Mouse (Mus musculus) cerebellum, adult 8-10 months (tissue): ENCODE measurements around the gene Slc34a3.

ENCODE experiments used
- DNase-seq: peaks from one replicate; pipeline ENCODE4 v3.0.0; 2022

Slc34a3 gene

DNA sequence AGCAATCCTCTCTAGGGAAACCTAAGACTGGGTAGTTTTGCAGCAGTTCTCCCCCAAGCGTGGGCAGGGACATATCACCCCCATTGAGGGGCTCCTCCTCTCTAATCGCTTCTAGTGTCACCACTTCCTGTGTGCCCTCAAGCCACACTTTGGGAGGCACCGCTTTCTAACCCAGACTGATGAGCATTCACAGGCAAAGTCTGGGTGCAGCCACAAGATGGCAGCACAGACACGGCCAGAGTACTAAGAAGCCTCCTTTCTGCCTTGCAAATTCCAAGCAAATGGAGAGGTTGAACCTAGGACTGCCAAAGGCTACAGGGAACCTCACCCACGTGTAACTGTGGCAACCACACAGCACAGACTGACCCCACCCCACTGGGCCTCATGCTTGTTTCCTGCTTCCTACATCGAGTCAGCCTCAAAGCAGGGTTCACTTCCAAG is 40.8 kb downstream of the Slc34a3 start:
- DNase-seq, result peak; percentile 84

DNA sequence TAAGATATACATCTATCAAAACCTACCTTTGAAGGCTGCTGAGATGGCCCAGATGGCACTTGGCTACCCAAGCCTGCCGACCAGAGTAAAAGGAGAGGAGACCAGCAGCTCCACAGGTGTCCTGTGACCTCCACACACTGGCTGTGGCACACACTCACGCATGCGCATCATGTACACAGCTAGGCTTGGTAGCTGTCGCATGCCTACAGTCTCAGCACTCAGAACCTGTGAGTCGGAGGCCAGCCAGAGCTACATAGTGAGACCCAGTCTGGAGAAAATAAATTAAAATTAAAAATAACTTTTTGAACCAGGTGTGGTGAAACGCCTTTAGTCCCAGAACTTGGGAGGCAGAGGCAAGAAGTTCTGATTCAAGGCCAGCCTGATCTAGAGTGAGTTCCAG is 46.3 kb downstream of the Slc34a3 start:
- no peak for DNase-seq

DNA sequence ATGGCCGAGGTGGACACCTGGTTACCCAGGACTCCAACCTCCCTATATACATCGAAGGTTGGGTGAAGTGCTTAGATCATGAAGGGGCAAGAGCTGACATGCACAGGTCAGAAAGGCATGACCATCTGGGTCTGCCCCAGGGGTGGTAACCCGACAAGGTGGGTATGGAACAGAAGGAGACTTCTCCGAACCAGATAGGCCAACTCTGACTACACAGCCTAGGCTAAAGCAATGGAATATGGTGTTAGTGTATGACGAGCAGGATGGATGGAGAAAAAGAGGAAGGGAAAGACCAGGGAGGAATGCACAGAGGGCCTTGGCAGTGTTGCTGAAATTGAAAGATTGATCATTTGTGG is 47.6 kb downstream of the Slc34a3 start:
- DNase-seq, result no peak

- DNase-seq, result no peak
Measured at GRCm38 (mm10) chr2:25185625-25186574, 48.3 kb downstream of the Slc34a3 start.

DNA sequence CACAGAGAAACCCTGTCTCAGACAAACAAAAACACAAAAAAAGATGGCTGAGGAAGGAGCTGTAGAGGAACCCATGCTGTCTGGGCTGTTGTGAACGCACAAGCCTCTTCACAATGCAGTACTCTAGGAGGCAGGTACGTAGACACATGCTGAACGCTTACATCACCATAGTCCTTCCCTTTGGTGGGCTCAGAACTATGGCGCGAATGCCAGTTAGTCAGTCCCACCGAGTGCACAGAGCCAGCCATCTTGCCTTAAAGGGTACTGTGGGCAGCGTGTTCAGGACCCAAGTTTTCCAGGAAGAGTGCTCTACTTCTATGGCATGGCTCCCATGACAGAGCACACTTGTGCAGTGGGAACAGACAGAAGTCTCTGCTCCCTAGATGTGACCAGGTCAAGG is 49.7 kb downstream of the Slc34a3 start:
- DNase-seq, result no peak

DNA sequence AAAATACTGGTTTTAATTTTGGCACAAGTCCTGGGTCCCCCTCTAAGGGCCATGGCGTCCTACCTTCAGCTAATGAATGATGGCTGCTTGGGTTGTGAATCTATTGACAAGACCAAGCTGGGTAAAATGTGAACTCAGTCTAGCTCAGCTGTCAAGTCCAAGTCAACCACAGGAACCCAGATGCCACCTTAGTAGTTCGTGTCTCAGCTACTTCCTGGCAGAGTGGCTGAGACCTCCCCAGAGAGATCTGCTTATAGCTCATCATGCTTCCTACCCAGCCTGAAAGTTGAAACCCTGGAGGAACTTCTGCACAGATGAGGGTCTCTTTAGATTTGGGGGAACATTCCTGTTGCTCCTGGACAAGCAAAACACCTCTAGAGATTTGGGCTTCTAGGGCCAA is 50.8 kb downstream of the Slc34a3 start:
- DNase-seq, result no peak

- no peak for DNase-seq
Measured at GRCm38 (mm10) chr2:25182664-25183063, 51.5 kb downstream of the Slc34a3 start.

GRCm38 (mm10) chr2:25181891-25182397 is 52.2 kb downstream of the Slc34a3 start:
- no peak for DNase-seq

DNA sequence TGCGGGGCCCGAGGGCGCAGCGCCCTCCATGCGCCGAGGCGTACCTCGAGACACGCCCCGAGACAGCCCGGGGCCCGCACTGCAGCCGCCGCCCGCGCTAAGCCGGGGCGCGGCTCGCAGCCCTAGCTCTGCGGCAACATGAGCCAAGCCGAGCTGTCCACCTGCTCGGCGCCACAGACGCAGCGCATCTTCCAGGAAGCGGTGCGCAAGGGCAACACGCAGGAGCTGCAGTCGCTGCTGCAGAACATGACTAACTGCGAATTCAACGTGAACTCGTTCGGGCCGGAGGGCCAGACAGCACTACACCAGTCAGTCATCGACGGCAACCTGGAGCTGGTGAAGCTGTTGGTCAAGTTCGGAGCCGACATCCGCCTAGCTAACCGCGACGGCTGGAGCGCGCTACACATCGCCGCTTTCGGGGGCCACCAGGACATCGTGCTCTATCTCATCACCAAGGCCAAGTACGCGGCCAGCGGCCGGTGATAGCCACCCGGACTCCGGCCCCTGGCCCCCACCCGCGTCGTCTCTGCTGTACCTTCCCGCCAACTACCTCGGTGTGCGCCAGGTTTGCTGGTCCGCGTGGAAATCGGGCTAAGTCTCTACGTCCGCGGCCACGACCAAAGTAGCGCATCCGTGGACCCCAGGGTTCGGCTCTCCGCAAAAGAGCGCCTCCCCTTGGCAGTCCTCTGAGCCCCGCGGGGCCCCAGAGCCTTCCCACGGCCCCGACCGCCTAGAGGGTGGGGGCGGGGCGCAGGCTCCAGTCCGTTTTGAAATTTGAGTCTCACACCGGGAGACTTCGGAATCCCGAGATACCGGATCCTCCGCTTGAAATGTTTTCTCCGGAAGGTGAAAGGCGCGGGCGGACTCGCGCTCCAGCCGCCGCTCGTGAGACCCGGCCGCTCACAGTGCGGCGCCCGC is 52.9 kb downstream of the Slc34a3 start:
- DNase-seq, result peak; percentile 36

GRCm38 (mm10) chr2:25180478-25180903 is 53.7 kb downstream of the Slc34a3 start, which contains the start of gene Nrarp:
Nrarp (plus strand) TSS chr2:25180758.
- DNase-seq, result peak; percentile 82

DNA sequence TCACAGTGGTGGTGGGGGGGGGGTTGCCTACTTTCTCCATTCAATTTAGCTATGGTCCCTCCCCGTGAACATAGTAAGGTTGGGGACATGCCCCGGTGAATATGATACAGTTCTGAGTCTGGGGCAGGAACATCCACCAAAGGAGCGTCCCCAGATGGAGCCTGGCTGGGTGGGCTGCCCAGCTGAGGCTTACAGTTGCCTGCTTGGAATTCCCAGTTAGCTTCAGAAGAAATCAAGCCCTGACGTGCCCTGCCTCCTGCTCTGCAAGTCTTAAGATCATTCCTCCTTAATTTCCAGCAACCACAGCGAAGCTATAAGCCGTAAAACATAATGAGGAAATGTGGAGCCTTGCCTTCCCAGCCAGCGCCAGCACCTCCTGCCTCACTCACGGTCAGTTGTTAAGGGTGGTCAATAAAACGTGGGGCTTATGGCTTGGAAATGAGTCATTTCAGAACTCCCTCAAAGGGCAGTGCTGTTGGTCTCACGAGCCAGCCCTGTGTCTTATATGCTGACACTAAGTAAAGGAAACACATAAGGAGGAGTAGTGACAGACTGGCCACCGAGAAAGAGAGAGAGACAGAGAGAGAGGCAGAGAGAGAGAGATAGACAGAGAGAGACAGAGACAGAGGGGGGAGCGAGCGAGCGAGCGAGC is 54.5 kb downstream of the Slc34a3 start:
- DNase-seq, result no peak
